Mouse (Mus musculus) ES-E14 (cell line): Measurements from ENCODE around the gene Lmf1.

Source experiments
- ZC3H11A ChIP-seq: IDR thresholded peaks from 2 replicates; pipeline ENCODE4 v1.6.1; 2012; ENCODE audit warnings: low read depth, mild to moderate bottlenecking, inconsistent platforms, low read length, borderline replicate concordance
- ZNF384 ChIP-seq: IDR thresholded peaks from 2 replicates; pipeline ENCODE4 v1.6.1; 2012; ENCODE audit warnings: low read depth, low read length, inconsistent platforms

DNA sequence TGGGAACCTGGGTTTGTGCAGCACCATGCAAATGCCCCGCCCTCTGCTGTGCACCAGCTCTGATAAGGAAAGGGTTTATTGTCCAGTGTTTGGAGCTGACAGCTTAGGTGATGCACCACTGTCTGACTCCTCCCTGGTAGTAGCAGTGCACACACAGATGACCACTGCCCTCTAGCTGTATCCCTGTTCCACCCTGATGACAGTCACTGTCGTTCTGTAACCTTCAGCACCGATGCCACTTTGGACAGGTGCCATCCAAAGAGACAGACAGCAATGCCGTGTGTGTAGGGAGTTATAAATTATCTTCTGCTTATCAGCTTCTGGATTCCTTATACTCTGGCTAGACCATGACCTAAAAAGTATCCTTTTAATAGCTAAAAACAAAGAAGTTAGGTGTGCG lies 16.6 kb downstream of the Lmf1 start:
- TF ChIP-seq ZNF384: no peak
- TF ChIP-seq ZC3H11A: no peak
